Comparison of ENCODE assay signal across 8 mouse cellular contexts in genomic region chr5:102419089-102419488, GRCm38 (mm10).
DNase-seq lines count a peak whose midpoint lies in the region; ATAC-seq and TF ChIP-seq lines count a peak whose summit lies in the region.

No protein-coding gene starts in this region.

- no peak overlapping the region for H3K4me2 ChIP-seq in forebrain, embryonic 14.5 days (ENCODE audit: low read length)
- no peak overlapping the region for H3K4me2 ChIP-seq in forebrain, embryonic 13.5 days

- H3K27me3 ChIP-seq in forebrain, embryonic 14.5 days (replicated peaks; ENCODE audit: control insufficient read depth, insufficient read depth, low read length) = no peaks in the 10 kb centered on the region
- H3K27me3 ChIP-seq in forebrain, embryonic 13.5 days = no peaks in the 10 kb centered on the region
- no peaks in the 10 kb centered on the region for H3K27me3 ChIP-seq in spleen, adult 2 months (ENCODE audit: control insufficient read depth, insufficient read depth, low read length)

- 17% methylated on average over 1 of the region's 1 CpGs for WGBS in forebrain, embryonic 14.5 days
- WGBS in forebrain, embryonic 13.5 days = 34% methylated on average over 1 of the region's 1 CpGs
- WGBS in spleen, adult 2 months = 49% methylated on average over 1 of the region's 1 CpGs

- H3K27ac ChIP-seq in forebrain, embryonic 14.5 days (ENCODE audit: low read depth, low read length) = no peak overlapping the region
- H3K27ac ChIP-seq in forebrain, embryonic 13.5 days = no peak overlapping the region
- no peak overlapping the region for H3K27ac ChIP-seq in spleen, adult 2 months (ENCODE audit: insufficient read depth, low read length)

- H3K9ac ChIP-seq in forebrain, embryonic 14.5 days (ENCODE audit: low read length) = no peak overlapping the region
- no peak overlapping the region for H3K9ac ChIP-seq in forebrain, embryonic 13.5 days

- DNase-seq in forebrain, embryonic 14.5 days (ENCODE audit: low spot score) = peak; percentile 47
- DNase-seq in spleen, adult 2 months (ENCODE audit: low read depth in 1 of 2, low spot score in 2 of 2) = peak; percentile 2 to 17
- DNase-seq in spleen, adult 12 weeks (ENCODE audit: low spot score) = no peak
- DNase-seq in kidney, postnatal 10 days = peak; percentile 20
- DNase-seq in spleen, postnatal 10 days (ENCODE audit: low spot score in 2 of 2) = peak; percentile 6 to 18
- no peak for DNase-seq in cerebellum, adult 9-11 months
- DNase-seq in right cerebral cortex, postnatal 14 days = no peak

- TF ChIP-seq POLR2A in spleen, adult 2 months (IDR thresholded peaks at IDR 0.05; ENCODE audit: low read depth, low read length) = no peak

- H3K9me3 ChIP-seq in forebrain, embryonic 14.5 days (replicated peaks; ENCODE audit: control insufficient read depth, low read length) = no peaks in the 10 kb centered on the region
- no peaks in the 10 kb centered on the region for H3K9me3 ChIP-seq in forebrain, embryonic 13.5 days (replicated peaks)

- ATAC-seq in forebrain, embryonic 14.5 days = no peak
- no peak for ATAC-seq in forebrain, embryonic 13.5 days

- H3K36me3 ChIP-seq in forebrain, embryonic 14.5 days (ENCODE audit: control insufficient read depth, insufficient read depth, low read length) = no peaks in the 10 kb centered on the region
- H3K36me3 ChIP-seq in forebrain, embryonic 13.5 days (ENCODE audit: poor library complexity, severe bottlenecking) = no peaks in the 10 kb centered on the region
- H3K36me3 ChIP-seq in spleen, adult 2 months (ENCODE audit: control insufficient read depth, insufficient read depth, low read length) = no peaks in the 10 kb centered on the region

- TF ChIP-seq CTCF in spleen, adult 2 months (IDR thresholded peaks at IDR 0.05; ENCODE audit: extremely low read depth, insufficient read depth, insufficient read length, insufficient replicate concordance) = peak; percentile 11; the same call in 1 of the 2 replicates

- H3K4me3 ChIP-seq in forebrain, embryonic 14.5 days (ENCODE audit: low read depth, low read length) = no peak overlapping the region
- no peak overlapping the region for H3K4me3 ChIP-seq in forebrain, embryonic 13.5 days
- no peak overlapping the region for H3K4me3 ChIP-seq in spleen, adult 2 months (ENCODE audit: extremely low read depth, insufficient read depth, insufficient read length)

- H3K4me1 ChIP-seq in forebrain, embryonic 14.5 days (ENCODE audit: control insufficient read depth, insufficient read depth, low read length) = no peaks in the 10 kb centered on the region
- H3K4me1 ChIP-seq in forebrain, embryonic 13.5 days = no peaks in the 10 kb centered on the region
- no peaks in the 10 kb centered on the region for H3K4me1 ChIP-seq in spleen, adult 2 months (ENCODE audit: control insufficient read depth, insufficient read depth, insufficient read length)

Comparison
In these comparisons a context has a peak if more than half of its experiments do, and no peak if none do; other contexts are left out.
1. DNase-seq: peak in forebrain, embryonic 14.5 days (single experiment), spleen, adult 2 months (2 of 2), kidney, postnatal 10 days (single experiment) and spleen, postnatal 10 days (2 of 2); none in spleen, adult 12 weeks (single experiment), cerebellum, adult 9-11 months (single experiment) and right cerebral cortex, postnatal 14 days (single experiment).